Mouse (Mus musculus) CH12.LX (cell line): ENCODE results near the gene D11Wsu47e. TPM values are rescaled to one million over a fixed set of nuclear protein-coding genes. Genes with fewer than 3 reads are reported as not detected.

ENCODE experiments used
- DNase-seq: peaks from one replicate; pipeline ENCODE4 v3.0.0-alpha.2; 2013; ENCODE audit errors: extremely low read depth
- H3K27ac ChIP-seq: 2 replicates; pipeline ENCODE4 v1.5.1; 2012; ENCODE audit warnings: low read depth, mild to moderate bottlenecking, control low read depth, moderate library complexity; ENCODE audit not compliant: insufficient read depth
- H3K27me3 ChIP-seq: replicated peaks from 2 replicates; pipeline ENCODE3; 2012; ENCODE audit warnings: inconsistent platforms
- H3K36me3 ChIP-seq, 2 experiments: replicated peaks in 1 of 2; 2 replicates each; pipeline versions ENCODE3 to v1.6.1; 2012; ENCODE audit warnings: inconsistent platforms in 1 of 2, low read length in 1 of 2, mild to moderate bottlenecking in 1 of 2, mixed read lengths in 1 of 2, moderate library complexity in 1 of 2; ENCODE audit not compliant: control insufficient read depth in 1 of 2, insufficient read depth in 1 of 2
- H3K4me1 ChIP-seq, 2 experiments: 2 replicates each; pipeline ENCODE4 v1.6.1; 2012; ENCODE audit warnings: inconsistent platforms in 1 of 2, moderate library complexity in 1 of 2; ENCODE audit not compliant: insufficient read depth in 2 of 2, control insufficient read depth in 1 of 2
- H3K4me2 ChIP-seq: 2 replicates; pipeline ENCODE4 v1.6.1; 2012; ENCODE audit warnings: low read depth, mild to moderate bottlenecking, control low read depth; ENCODE audit not compliant: poor library complexity, insufficient read depth, severe bottlenecking
- H3K4me3 ChIP-seq, 3 experiments: fragments of 150-350 bp in 1 of 3; sonication (generic) in 1 of 3; replicated peaks in 1 of 3; 2 replicates each; pipeline versions ENCODE3 to v1.5.1; 2011 to 2012; ENCODE audit warnings: low read depth in 2 of 3, low read length in 2 of 3, mild to moderate bottlenecking in 2 of 3, moderate library complexity in 2 of 3, control low read depth in 1 of 3, improper control_type of control experiment in 1 of 3, inconsistent platforms in 1 of 3, mixed read lengths in 1 of 3; ENCODE audit not compliant: poor library complexity in 1 of 3
- H3K79me2 ChIP-seq: replicated peaks from 2 replicates; pipeline ENCODE4 v1.6.1; 2012; ENCODE audit warnings: mild to moderate bottlenecking, moderate library complexity; ENCODE audit not compliant: control insufficient read depth, poor library complexity, insufficient read depth, severe bottlenecking; ENCODE audit errors: extremely low read depth
- H3K9ac ChIP-seq: 2 replicates; pipeline ENCODE4 v1.6.1; 2012; ENCODE audit warnings: low read depth, mild to moderate bottlenecking, control low read depth, moderate library complexity; ENCODE audit not compliant: insufficient read depth
- H3K9me3 ChIP-seq: replicated peaks from 2 replicates; pipeline ENCODE3; 2012; ENCODE audit warnings: low read length, inconsistent platforms, mixed read lengths
- BHLHE40 ChIP-seq: IDR thresholded peaks from 2 replicates; pipeline ENCODE4 v1.6.1; 2011; ENCODE audit warnings: mild to moderate bottlenecking, low read depth, low read length, improper control_type of control experiment
- CTCF ChIP-seq, 2 experiments: IDR thresholded peaks in 1 of 2; conservative IDR thresholded peaks in 1 of 2; 2 replicates each; pipeline ENCODE4 v1.5.1; 2011 to 2012; ENCODE audit warnings: low read depth in 2 of 2, low read length in 2 of 2, improper control_type of control experiment in 1 of 2, inconsistent platforms in 1 of 2, mild to moderate bottlenecking in 1 of 2, moderate library complexity in 1 of 2
- ELF1 ChIP-seq: IDR thresholded peaks from 2 replicates; pipeline ENCODE4 v1.6.1; 2014; ENCODE audit warnings: low read depth, mild to moderate bottlenecking, inconsistent platforms, low read length, improper control_type of control experiment
- EP300 ChIP-seq: IDR thresholded peaks from 2 replicates; pipeline ENCODE4 v1.6.1; 2011; ENCODE audit warnings: low read length, improper control_type of control experiment
- ETS1 ChIP-seq: conservative IDR thresholded peaks from 2 replicates; pipeline ENCODE4 v1.6.1; 2012; ENCODE audit warnings: low read depth, mild to moderate bottlenecking, inconsistent platforms, low read length, improper control_type of control experiment, moderate library complexity
- GABPA ChIP-seq: IDR thresholded peaks from 2 replicates; pipeline ENCODE4 v1.6.1; 2012; ENCODE audit warnings: low read depth, low read length, improper control_type of control experiment, inconsistent platforms; ENCODE audit not compliant: insufficient replicate concordance
- IRF4 ChIP-seq: IDR thresholded peaks from 2 replicates; pipeline ENCODE4 v1.6.1; 2014; ENCODE audit warnings: low read depth, mild to moderate bottlenecking, inconsistent platforms, low read length, improper control_type of control experiment
- MAFK ChIP-seq: IDR thresholded peaks from 2 replicates; pipeline ENCODE4 v1.6.1; 2011; ENCODE audit warnings: low read length, improper control_type of control experiment; ENCODE audit not compliant: insufficient replicate concordance
- MAX ChIP-seq: IDR thresholded peaks from 2 replicates; pipeline ENCODE4 v1.6.1; 2011; ENCODE audit warnings: low read length, improper control_type of control experiment
- MXI1 ChIP-seq: IDR thresholded peaks from 2 replicates; pipeline ENCODE4 v1.6.1; 2011; ENCODE audit warnings: mild to moderate bottlenecking, low read depth, low read length, improper control_type of control experiment
- MYC ChIP-seq: IDR thresholded peaks from 2 replicates; pipeline ENCODE4 v1.6.1; 2011; ENCODE audit warnings: low read depth, mild to moderate bottlenecking, improper control_type of control experiment, low read length
- NELFE ChIP-seq: IDR thresholded peaks from 2 replicates; pipeline ENCODE4 v1.6.1; 2011; ENCODE audit warnings: low read depth, low read length, improper control_type of control experiment
- NRF1 ChIP-seq: IDR thresholded peaks from 2 replicates; pipeline ENCODE4 v1.6.1; 2014; ENCODE audit warnings: low read depth, mild to moderate bottlenecking, inconsistent platforms, low read length, improper control_type of control experiment, moderate library complexity
- RAD21 ChIP-seq: IDR thresholded peaks from 2 replicates; pipeline ENCODE4 v1.6.1; 2011; ENCODE audit warnings: low read depth, mild to moderate bottlenecking, low read length, improper control_type of control experiment, moderate library complexity
- SMC3 ChIP-seq: IDR thresholded peaks from 2 replicates; pipeline ENCODE4 v1.6.1; 2011; ENCODE audit warnings: low read depth, low read length, improper control_type of control experiment
- TCF12 ChIP-seq: IDR thresholded peaks from 2 replicates; pipeline ENCODE4 v1.6.1; 2014; ENCODE audit warnings: low read depth, mild to moderate bottlenecking, inconsistent platforms, low read length, improper control_type of control experiment
- USF1 ChIP-seq: IDR thresholded peaks from 2 replicates; pipeline ENCODE4 v1.6.1; 2014; ENCODE audit warnings: low read depth, mild to moderate bottlenecking, inconsistent platforms, low read length, improper control_type of control experiment
- ZKSCAN1 ChIP-seq: IDR thresholded peaks from 2 replicates; pipeline ENCODE4 v1.6.1; 2012; ENCODE audit warnings: low read depth, inconsistent platforms, low read length, improper control_type of control experiment, borderline replicate concordance
- ZMIZ1 ChIP-seq: IDR thresholded peaks from 2 replicates; pipeline ENCODE4 v1.6.1; 2012; ENCODE audit warnings: low read depth, mild to moderate bottlenecking, inconsistent platforms, low read length, improper control_type of control experiment
- ZNF384 ChIP-seq: IDR thresholded peaks from 2 replicates; pipeline ENCODE4 v1.6.1; 2012; ENCODE audit warnings: low read depth, low read length, improper control_type of control experiment, inconsistent platforms
- dilution Hi-C: fragments of 300-500 bp; cut with MboI; formaldehyde crosslinking; loops from 2 replicates; pipeline ENCODE4 v1.14.3; 2020; ENCODE audit warnings: low sequenced_read_pairs; ENCODE audit not compliant: extremely low pct_unique_long_range_greater_than_20kb, extremely low pct_ligation_motif_present
- in situ Hi-C: fragments of 300-500 bp; cut with MboI; formaldehyde crosslinking; loops from 3 replicates; pipeline ENCODE4 v1.14.3; 2019; ENCODE audit warnings: low sequenced_read_pairs, low pct_ligation_motif_present, low pct_unique_long_range_greater_than_20kb, mixed read lengths
- polyA plus RNA-seq: library from polyadenylated mRNA; unstranded; fragments of >175 nt; gene quantifications from 2 replicates; pipeline ENCODE4 v1.2.1, GENCODE M21; 2012; ENCODE audit warnings: low read depth; ENCODE audit not compliant: insufficient read length
- total RNA-seq, 2 experiments: library from RNA; depleted of rRNA; stranded (reverse); fragments of 300-350 nt in 1 of 2; fragments of >200 nt in 1 of 2; gene quantifications; 2 replicates each; pipeline ENCODE4 v1.2.3; 2012 to 2014

Gene D11Wsu47e
- total and polyA plus RNA-seq, 3 experiments: 25.1 to 29.6 (median 26.2) TPM

DNA sequence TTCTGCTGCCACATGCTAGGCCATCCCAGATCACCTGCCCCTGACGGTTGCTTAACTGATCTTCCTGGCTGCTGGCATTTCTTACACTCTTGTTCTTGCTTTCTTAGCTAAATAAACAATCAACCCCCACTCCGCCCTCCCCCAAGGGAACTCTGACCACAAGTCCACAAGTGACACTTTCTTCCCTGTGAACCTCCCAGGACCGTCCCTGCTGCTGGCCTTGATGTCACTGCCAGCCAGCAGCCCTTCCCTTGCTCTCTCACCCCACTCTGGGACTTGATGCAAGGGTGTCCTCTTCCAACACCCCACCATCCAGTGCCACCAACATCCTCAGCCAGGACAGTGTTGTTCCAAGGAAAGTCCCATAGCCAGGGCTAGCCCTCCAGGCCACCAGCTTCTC, 46.7 kb downstream of the D11Wsu47e start:
- H3K9ac ChIP-seq: no peak overlapping the region
- in situ Hi-C loops (no loop called here), dilution Hi-C loops (no loop called here)
- no peak overlapping the region for H3K4me3 ChIP-seq
- TF ChIP-seq MYC (no peak), ETS1 (no peak), MAFK (no peak), MXI1 (no peak), GABPA (no peak), ZKSCAN1 (no peak), BHLHE40 (no peak), TCF12 (no peak), NELFE (no peak), ZNF384 (no peak), ELF1 (no peak), EP300 (no peak), MAX (no peak), IRF4 (no peak), ZMIZ1 (no peak), USF1 (no peak)
- no peak overlapping the region for H3K4me2 ChIP-seq
- no peaks in the 10 kb centered on the region for H3K9me3 ChIP-seq
- H3K4me1 ChIP-seq: peaks cover 0 to 39% of the 10 kb centered on the region in 2 experiments; a peak in 2 of 4 replicates
- H3K27me3 ChIP-seq: no peaks in the 10 kb centered on the region
- H3K27ac ChIP-seq: no peak overlapping the region
- peaks cover 6 to 33% of the 10 kb centered on the region in 2 experiments for H3K36me3 ChIP-seq
- no peak for DNase-seq
- H3K79me2 ChIP-seq: no peaks in the 10 kb centered on the region

DNA sequence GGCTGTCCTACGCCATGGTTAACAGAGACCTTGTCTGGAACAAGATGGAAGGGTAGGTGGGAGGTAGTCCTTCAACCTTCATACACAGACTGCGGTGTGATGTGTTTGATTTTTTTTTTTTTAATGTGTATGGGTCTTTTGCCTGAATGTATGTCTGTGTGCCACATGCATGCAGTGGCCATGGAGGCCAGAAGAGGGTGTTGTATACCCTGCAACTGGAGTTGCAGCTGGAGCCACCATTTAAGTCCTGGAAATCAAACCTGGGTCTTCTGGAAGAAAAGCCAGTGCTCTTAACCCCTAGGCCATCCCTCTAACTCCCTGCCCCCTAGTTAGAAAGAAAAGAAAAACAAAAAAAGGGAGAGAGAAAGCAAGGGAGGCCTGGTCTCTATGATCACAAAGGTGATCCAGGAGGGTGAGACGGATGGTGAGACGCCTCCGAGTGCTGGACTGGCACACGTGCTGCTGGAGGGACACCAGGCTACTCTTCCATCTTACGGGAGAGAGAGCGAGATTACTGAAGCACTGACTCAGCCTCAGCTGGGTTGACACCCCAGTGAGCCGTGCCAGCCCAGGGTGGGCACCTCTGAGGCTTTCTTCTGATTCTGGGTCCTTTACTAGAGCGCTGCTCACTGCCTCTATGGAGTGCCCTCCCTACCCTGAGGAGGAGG, 47.9 kb downstream of the D11Wsu47e start:
- peaks cover 6 to 30% of the 10 kb centered on the region in 2 experiments for H3K36me3 ChIP-seq
- dilution Hi-C loops: no loop called here
- H3K27me3 ChIP-seq: no peaks in the 10 kb centered on the region
- no peak for DNase-seq
- no peak overlapping the region for H3K9ac ChIP-seq
- H3K9me3 ChIP-seq: peaks cover 7% of the 10 kb centered on the region
- no peaks in the 10 kb centered on the region for H3K79me2 ChIP-seq
- peak in 1 of 2 experiments; percentile 39; a peak in 2 of 4 replicates for TF ChIP-seq CTCF (conservative IDR thresholded peaks at IDR 0.05 in 1 of 2, IDR thresholded peaks at IDR 0.05 in 1 of 2; ENCODE audit: low read depth in 2 of 2, low read length in 2 of 2)
- TF ChIP-seq NRF1: no peak
- TF ChIP-seq RAD21: peak; percentile 32
- TF ChIP-seq SMC3: peak; percentile 23; the same call in 1 of the 2 replicates
- in situ Hi-C loops: no loop called here
- H3K27ac ChIP-seq: no peak overlapping the region
- peaks cover 0 to 39% of the 10 kb centered on the region in 2 experiments; a peak in 2 of 4 replicates for H3K4me1 ChIP-seq
- H3K4me2 ChIP-seq: no peak overlapping the region
- no peak overlapping the region for H3K4me3 ChIP-seq
